ENCODE assay signal across 8 mouse cellular contexts in the genomic region with DNA sequence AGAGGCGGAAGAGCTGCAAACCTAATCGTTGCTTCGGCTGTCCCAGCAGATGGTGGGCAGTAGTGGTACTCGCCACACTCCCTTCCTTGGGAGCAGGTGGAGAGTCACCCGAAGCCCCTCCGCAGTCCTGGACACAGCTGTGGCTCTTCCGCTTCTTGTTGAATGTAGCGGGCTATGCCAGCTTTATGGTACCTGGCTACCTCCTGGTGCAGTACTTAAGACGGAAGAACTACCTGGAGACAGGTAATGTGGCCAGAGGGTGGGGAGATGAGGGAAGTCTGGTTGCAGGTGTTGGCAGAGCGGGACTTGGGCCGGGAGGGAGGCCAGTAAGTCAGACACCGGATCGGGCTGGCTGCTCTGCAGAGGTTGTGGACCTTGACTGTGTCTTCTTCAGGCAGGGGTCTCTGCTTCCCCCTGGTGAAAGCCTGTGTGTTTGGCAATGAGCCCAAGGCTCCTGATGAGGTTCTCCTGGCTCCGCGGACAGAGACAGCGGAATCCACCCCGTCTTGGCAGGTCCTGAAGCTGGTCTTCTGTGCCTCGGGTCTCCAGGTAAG. TPM values are rescaled to one million over a fixed set of nuclear protein-coding genes. Genes with fewer than 3 reads are reported as not detected.
DNase-seq lines count a peak whose midpoint lies in the region; ATAC-seq and TF ChIP-seq lines count a peak whose summit lies in the region.

No protein-coding gene starts in this region.

- H3K4me1 ChIP-seq in embryonic fibroblast, embryonic 13.5 days (ENCODE audit: control insufficient read depth, insufficient read depth, low read length): no peaks in the 10 kb centered on the region
- H3K4me1 ChIP-seq in limb, embryonic 12.5 days (replicated peaks): peaks cover 18% of the 10 kb centered on the region

- no peak overlapping the region for H3K27ac ChIP-seq in embryonic fibroblast, embryonic 13.5 days (ENCODE audit: insufficient read depth, low read length)
- peak overlapping the region; percentile 88 for H3K27ac ChIP-seq in limb, embryonic 12.5 days

- H3K4me2 ChIP-seq in limb, embryonic 12.5 days: peak overlapping the region; percentile 97

- H3K36me3 ChIP-seq in limb, embryonic 12.5 days: peaks cover 54% of the 10 kb centered on the region
- peaks cover 18% of the 10 kb centered on the region for H3K36me3 ChIP-seq in splenic B cell, adult 2 months (ENCODE audit: control insufficient read depth, insufficient read depth, low read length, poor library complexity, severe bottlenecking)

- H3K9ac ChIP-seq in limb, embryonic 12.5 days (replicated peaks): peak overlapping the region; percentile 87

- peak; percentile 63 to 73 for DNase-seq in cerebellum, postnatal 10 days
- DNase-seq in cerebellum, adult 11 months: no peak
- peak; percentile 58 for DNase-seq in A20 (ENCODE audit: low read depth, low spot score)
- DNase-seq in splenic B cell, adult 2 months (ENCODE audit: low read depth, low spot score): peak; percentile 66
- DNase-seq in layer of hippocampus, postnatal 10 days (ENCODE audit: low spot score in 2 of 2): no peak
- no peak for DNase-seq in layer of hippocampus, adult 11-12 months (ENCODE audit: low spot score)

- no peak for TF ChIP-seq CTCF in embryonic fibroblast, embryonic 13.5 days (IDR thresholded peaks at IDR 0.05; ENCODE audit: borderline replicate concordance, insufficient read depth, low read length)

- no peak for TF ChIP-seq POLR2A in embryonic fibroblast, embryonic 13.5 days (IDR thresholded peaks at IDR 0.05; ENCODE audit: low read depth, low read length)

- WGBS in limb, embryonic 12.5 days: 12% methylated on average over 18 of the region's 18 CpGs

- peak overlapping the region; percentile 85 for H3K4me3 ChIP-seq in embryonic fibroblast, embryonic 13.5 days (ENCODE audit: insufficient read depth, low read length)
- peak overlapping the region; percentile 84 for H3K4me3 ChIP-seq in limb, embryonic 12.5 days (replicated peaks)

- no peaks in the 10 kb centered on the region for H3K9me3 ChIP-seq in limb, embryonic 12.5 days

- no peaks in the 10 kb centered on the region for H3K27me3 ChIP-seq in limb, embryonic 12.5 days
- H3K27me3 ChIP-seq in splenic B cell, adult 2 months (ENCODE audit: control insufficient read depth, insufficient read depth, low read length, poor library complexity, severe bottlenecking): no peaks in the 10 kb centered on the region

- ATAC-seq in limb, embryonic 12.5 days (ENCODE audit: insufficient number of reproducible peaks, insufficient read depth, low FRiP score, low TSS enrichment, low read depth): no peak

RNA-seq across cellular contexts. Expression of a gene that starts 0.9 kb away (rescaled TPM):
- 61.1 and 65.3 TPM in 2 replicates for polyA plus RNA-seq in embryonic fibroblast, embryonic 13.5 days (2011; ENCODE audit: insufficient read length, low read depth, missing spikeins)
- 96.9 and 106 TPM in 2 replicates for polyA plus RNA-seq in limb, embryonic 12.5 days (2016; fragmentation: Nextera tagmentation; extraction: Ambion mirVana)
- total RNA-seq in layer of hippocampus, postnatal 10 days (2021): 10 to 100 TPM; 47.4 TPM

RNA-seq across cellular contexts. Expression of a gene that starts 8.5 kb away (rescaled TPM):
- 1,481 and 1,562 TPM in 2 replicates for polyA plus RNA-seq in embryonic fibroblast, embryonic 13.5 days (2011; ENCODE audit: insufficient read length, low read depth, missing spikeins)
- 1,474 and 1,563 TPM in 2 replicates for polyA plus RNA-seq in limb, embryonic 12.5 days (2016; fragmentation: Nextera tagmentation; extraction: Ambion mirVana)
- 1,000 to 10,000 TPM; 1,612 to 1,800 TPM for total RNA-seq in layer of hippocampus, postnatal 10 days (2021)

RNA-seq across cellular contexts. Expression of a gene that starts 9.1 kb away (rescaled TPM):
- polyA plus RNA-seq in embryonic fibroblast, embryonic 13.5 days (2011; ENCODE audit: insufficient read length, low read depth, missing spikeins): 4.3 and 6.2 TPM in 2 replicates
- polyA plus RNA-seq in limb, embryonic 12.5 days (2016; fragmentation: Nextera tagmentation; extraction: Ambion mirVana): 6.5 and 6.6 TPM in 2 replicates
- total RNA-seq in layer of hippocampus, postnatal 10 days (2021): 1 to 10 TPM; 3.5 to 3.9 TPM

RNA-seq across cellular contexts. Expression of a gene that starts 15.1 kb away (rescaled TPM):
- polyA plus RNA-seq in embryonic fibroblast, embryonic 13.5 days (2011; ENCODE audit: insufficient read length, low read depth, missing spikeins): 0.47 and 0.81 TPM in 2 replicates
- polyA plus RNA-seq in limb, embryonic 12.5 days (2016; fragmentation: Nextera tagmentation; extraction: Ambion mirVana): 7.7 and 9.7 TPM in 2 replicates
- 10 to 100 TPM; 93.2 to 93.7 TPM for total RNA-seq in layer of hippocampus, postnatal 10 days (2021)

RNA-seq across cellular contexts. Expression of a gene that starts 34.8 kb away (rescaled TPM):
- 81.9 and 90.3 TPM in 2 replicates for polyA plus RNA-seq in embryonic fibroblast, embryonic 13.5 days (2011; ENCODE audit: insufficient read length, low read depth, missing spikeins)
- polyA plus RNA-seq in limb, embryonic 12.5 days (2016; fragmentation: Nextera tagmentation; extraction: Ambion mirVana): 55.4 and 58.7 TPM in 2 replicates
- 10 to 100 TPM; 27.1 to 37.0 TPM for total RNA-seq in layer of hippocampus, postnatal 10 days (2021)

Comparison
In these comparisons a context has a peak if more than half of its experiments do, and no peak if none do; other contexts are left out.
1. DNase-seq: peak in cerebellum, postnatal 10 days (2 of 2), A20 (single experiment) and splenic B cell, adult 2 months (single experiment); none in cerebellum, adult 11 months (single experiment), layer of hippocampus, postnatal 10 days (0 of 2) and layer of hippocampus, adult 11-12 months (single experiment).